Mouse (Mus musculus) myocyte (in vitro differentiated cells): ENCODE measurements around the gene Ndufs7. TPM values are rescaled to one million over a fixed set of nuclear protein-coding genes. Genes with fewer than 3 reads are reported as not detected.
"Not testable (repeated sequence)": the region's sequence is repeated elsewhere in the genome, so short reads cannot be mapped to it uniquely, and the experiment has no call there.

Experiments used
- H3K27me3 ChIP-seq: one replicate; pipeline ENCODE4 v1.6.1; 2011; ENCODE audit not compliant: control insufficient read depth, insufficient read depth, insufficient read length
- H3K36me3 ChIP-seq: one replicate; pipeline ENCODE4 v1.6.1; 2011; ENCODE audit not compliant: control insufficient read depth, insufficient read depth
- H3K4me2 ChIP-seq: one replicate; pipeline ENCODE4 v1.6.1; 2011; ENCODE audit warnings: low read depth, control low read depth
- H3K4me3 ChIP-seq: one replicate; pipeline ENCODE4 v1.5.1; 2011; ENCODE audit warnings: mild to moderate bottlenecking, control low read depth, moderate library complexity
- H3K79me2 ChIP-seq: one replicate; pipeline ENCODE4 v1.6.1; 2011; ENCODE audit not compliant: control insufficient read depth, insufficient read depth
- H3ac ChIP-seq: one replicate; pipeline ENCODE4 v1.6.1; 2011; ENCODE audit not compliant: control insufficient read depth, insufficient read length
- CEBPB ChIP-seq: IDR thresholded peaks from 2 replicates; pipeline ENCODE4 v1.6.1; 2011; ENCODE audit warnings: mild to moderate bottlenecking, moderate library complexity; ENCODE audit not compliant: poor library complexity, insufficient read depth, severe bottlenecking
- E2F4 ChIP-seq: IDR thresholded peaks from one replicate; pipeline ENCODE4 v1.6.1; 2011; ENCODE audit warnings: mild to moderate bottlenecking, control low read depth, moderate library complexity; ENCODE audit not compliant: insufficient read depth
- MAX ChIP-seq: IDR thresholded peaks from one replicate; pipeline ENCODE4 v1.6.1; 2011; ENCODE audit warnings: low read depth, mild to moderate bottlenecking, control low read depth
- MYOD1 ChIP-seq, 3 experiments: IDR thresholded peaks; one replicate each; pipeline ENCODE4 v1.6.1; 2011; ENCODE audit warnings: control low read depth in 2 of 3, low read depth in 2 of 3, mild to moderate bottlenecking in 2 of 3, moderate library complexity in 1 of 3; ENCODE audit not compliant: insufficient read length in 2 of 3, control insufficient read depth in 1 of 3
- MYOG ChIP-seq, 3 experiments: IDR thresholded peaks; one replicate each; pipeline ENCODE4 v1.6.1; 2011; ENCODE audit warnings: control low read depth in 2 of 3, low read depth in 2 of 3, mild to moderate bottlenecking in 2 of 3; ENCODE audit not compliant: insufficient read length in 2 of 3, control insufficient read depth in 1 of 3, insufficient read depth in 1 of 3
- POLR2A ChIP-seq: IDR thresholded peaks from one replicate; pipeline ENCODE4 v1.6.1; 2011; ENCODE audit warnings: low read depth, mild to moderate bottlenecking, control low read depth, moderate library complexity; ENCODE audit not compliant: insufficient read length
- POLR2AphosphoS2 ChIP-seq: IDR thresholded peaks from one replicate; pipeline ENCODE4 v1.6.1; 2011; ENCODE audit warnings: low read depth, control low read depth; ENCODE audit not compliant: insufficient read length
- REST ChIP-seq: IDR thresholded peaks from one replicate; pipeline ENCODE4 v1.6.1; 2011; ENCODE audit warnings: mild to moderate bottlenecking, control low read depth, moderate library complexity; ENCODE audit not compliant: insufficient read depth, insufficient read length
- SRF ChIP-seq: IDR thresholded peaks from one replicate; pipeline ENCODE4 v1.6.1; 2011; ENCODE audit warnings: low read depth; ENCODE audit not compliant: control insufficient read depth, insufficient read length
- TCF12 ChIP-seq: IDR thresholded peaks from one replicate; pipeline ENCODE4 v1.6.1; 2011; ENCODE audit warnings: mild to moderate bottlenecking, control low read depth; ENCODE audit not compliant: poor library complexity, insufficient read depth, severe bottlenecking
- TCF3 ChIP-seq: IDR thresholded peaks from one replicate; pipeline ENCODE4 v1.6.1; 2011; ENCODE audit warnings: low read depth, control low read depth; ENCODE audit not compliant: insufficient read length
- USF1 ChIP-seq: IDR thresholded peaks from one replicate; pipeline ENCODE4 v1.6.1; 2011; ENCODE audit warnings: low read depth, mild to moderate bottlenecking, control low read depth, moderate library complexity
- polyA plus RNA-seq: library from polyadenylated mRNA; unstranded; fragments of >200 nt; fragmentation: generic; extraction: Trizol; gene quantifications from one replicate; pipeline ENCODE4 v1.2.1, GENCODE M21; 2012; ENCODE audit warnings: missing spikeins

The Ndufs7 gene
- polyA plus RNA-seq, 1 experiment = 407 TPM

DNA sequence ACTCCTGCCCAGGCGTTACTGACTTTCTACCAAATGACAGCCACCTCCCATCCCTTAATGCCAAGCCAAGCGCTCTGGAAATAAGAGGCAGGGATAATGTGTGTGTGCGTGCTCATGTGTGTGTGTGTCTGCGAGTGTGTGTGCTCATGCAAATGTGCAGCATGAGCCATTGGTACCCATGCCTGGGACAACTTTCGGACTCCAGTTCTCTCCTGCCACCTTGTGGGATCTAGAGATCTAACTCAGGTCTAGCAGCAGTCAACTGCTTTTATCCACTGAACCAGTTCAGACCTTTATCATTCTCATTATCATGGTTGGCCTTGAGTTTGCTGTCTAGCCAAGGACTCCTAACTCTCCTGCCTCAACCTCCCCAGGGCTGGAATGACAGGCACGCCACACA, 1.1 kb upstream of the Ndufs7 start:
- H3K27me3 ChIP-seq = no peaks in the 10 kb centered on the region
- H3ac ChIP-seq = no peak overlapping the region
- H3K4me3 ChIP-seq = no peak overlapping the region
- peaks cover 31% of the 10 kb centered on the region for H3K79me2 ChIP-seq
- H3K36me3 ChIP-seq = no peaks in the 10 kb centered on the region
- TF ChIP-seq REST = no peak
- TF ChIP-seq E2F4 = no peak
- no peak for TF ChIP-seq POLR2AphosphoS2
- TF ChIP-seq CEBPB = no peak
- no peak for TF ChIP-seq MYOG (IDR thresholded peaks at IDR 0.05; ENCODE audit: control insufficient read depth in 1 of 3, insufficient read depth in 1 of 3, insufficient read length in 2 of 3, low read depth in 2 of 3)
- no peak for TF ChIP-seq MAX
- TF ChIP-seq MYOD1 (IDR thresholded peaks at IDR 0.05; ENCODE audit: control insufficient read depth in 1 of 3, insufficient read length in 2 of 3, low read depth in 2 of 3) = no peak
- no peak for TF ChIP-seq USF1
- TF ChIP-seq TCF3 = no peak
- no peak for TF ChIP-seq POLR2A
- TF ChIP-seq SRF = no peak
- no peak for TF ChIP-seq TCF12
- H3K4me2 ChIP-seq = no peak overlapping the region

DNA sequence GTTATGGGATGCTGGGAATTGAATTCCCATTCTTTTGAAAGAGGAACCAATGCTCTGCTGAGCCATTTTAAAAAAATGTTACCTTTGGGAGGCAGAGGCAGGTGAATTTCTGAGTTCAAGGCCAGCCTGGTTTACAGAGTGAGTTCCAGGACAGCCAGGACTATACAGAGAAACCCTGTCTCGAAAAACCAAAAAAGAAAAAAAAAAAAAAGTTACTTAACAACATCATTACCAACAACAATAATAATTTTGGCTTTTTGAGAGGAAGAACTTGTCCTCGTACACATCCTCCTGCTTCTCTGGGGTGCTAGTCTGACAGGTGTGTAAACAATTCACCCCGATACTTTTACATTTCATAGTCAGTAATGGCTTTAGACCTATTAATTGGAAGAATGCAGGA, 484 bp upstream of the Ndufs7 start:
- not testable (repeated sequence) for H3K36me3 ChIP-seq, H3ac ChIP-seq, H3K27me3 ChIP-seq
- Histone ChIP-seq H3K79me2 (peaks cover 31% of the 10 kb centered on the region), H3K4me3 (peak overlapping the region; percentile 73), H3K4me2 (peak overlapping the region; percentile 63)

DNA sequence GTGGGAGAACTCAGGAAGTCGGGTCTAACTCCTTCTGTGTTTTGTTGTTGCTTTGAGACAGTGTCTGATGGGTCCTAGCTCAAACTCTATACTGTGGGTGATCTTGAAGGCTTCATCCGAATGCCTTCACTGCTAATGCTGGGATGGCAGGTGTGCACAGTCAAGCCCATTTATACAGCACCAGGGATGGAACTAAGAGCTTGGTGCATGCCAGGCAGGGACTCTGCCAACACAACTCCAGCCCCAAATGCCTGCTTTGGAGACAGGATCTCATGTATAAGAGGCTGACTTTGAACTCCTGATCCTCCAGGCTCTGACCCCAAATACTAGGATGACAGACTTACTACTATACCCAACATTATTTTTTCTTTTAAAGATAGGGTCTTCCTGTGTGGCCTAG, 1.1 kb downstream of the Ndufs7 start:
- Histone ChIP-seq H3K4me3 (peak overlapping the region; percentile 73), H3K36me3 (peaks cover 4% of the 10 kb centered on the region), H3K79me2 (peaks cover 31% of the 10 kb centered on the region), H3K27me3 (no peaks in the 10 kb centered on the region), H3ac (peak overlapping the region; percentile 25), H3K4me2 (peak overlapping the region; percentile 76)
- TF ChIP-seq USF1 (no peak), POLR2A (no peak), TCF12 (no peak), MAX (no peak), MYOG (IDR thresholded peaks at IDR 0.05; ENCODE audit: control insufficient read depth in 1 of 3, insufficient read depth in 1 of 3, insufficient read length in 2 of 3, low read depth in 2 of 3) (no peak)

DNA sequence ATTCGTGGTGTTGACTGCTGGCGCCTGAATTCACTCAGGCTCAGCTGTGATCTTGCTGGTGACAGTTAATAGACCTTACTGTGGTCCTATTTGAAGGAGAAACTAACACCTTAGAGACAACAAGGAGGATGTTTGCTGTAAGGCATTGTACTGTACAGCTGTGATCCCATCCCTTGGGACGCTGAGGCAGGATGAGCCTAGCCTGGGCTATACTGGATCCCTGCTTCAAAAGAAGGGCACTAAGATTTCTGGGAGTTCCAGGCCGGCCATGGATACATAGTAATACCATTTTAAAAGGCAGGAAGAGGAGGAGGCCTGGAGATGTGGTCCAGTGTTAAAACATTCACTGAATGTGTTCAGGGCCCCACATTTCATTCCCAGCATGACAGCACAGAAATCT, 1.7 kb downstream of the Ndufs7 start:
- no peak overlapping the region for H3ac ChIP-seq

DNA sequence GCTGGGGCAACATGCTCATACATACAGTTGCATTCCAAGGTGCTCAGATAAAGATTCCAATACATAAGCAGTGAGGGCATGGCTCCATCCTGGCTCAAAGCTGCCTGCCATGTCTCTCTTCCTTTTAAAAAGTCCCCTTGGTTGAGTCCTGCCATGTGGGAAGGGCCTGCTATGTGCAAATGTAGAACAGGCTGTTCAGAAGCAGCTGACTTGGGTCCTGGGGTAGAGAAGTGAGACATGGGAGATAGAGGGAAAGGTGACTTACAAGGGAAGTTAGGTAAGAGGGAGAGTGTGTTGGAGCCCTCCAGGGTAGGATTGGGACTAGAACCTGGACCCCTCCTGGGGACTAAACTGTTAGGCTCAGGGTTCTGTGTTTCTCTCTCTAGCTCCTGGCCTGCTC, 3.1 kb downstream of the Ndufs7 start:
- no peak overlapping the region for H3K4me2 ChIP-seq
- no peaks in the 10 kb centered on the region for H3K27me3 ChIP-seq
- no peak for TF ChIP-seq POLR2A
- TF ChIP-seq MYOG (IDR thresholded peaks at IDR 0.05; ENCODE audit: control insufficient read depth in 1 of 3, insufficient read depth in 1 of 3, insufficient read length in 2 of 3, low read depth in 2 of 3) = no peak
- TF ChIP-seq REST = no peak
- TF ChIP-seq MYOD1 (IDR thresholded peaks at IDR 0.05; ENCODE audit: control insufficient read depth in 1 of 3, insufficient read length in 2 of 3, low read depth in 2 of 3) = no peak
- TF ChIP-seq E2F4 = no peak
- TF ChIP-seq MAX = no peak
- no peak for TF ChIP-seq SRF
- no peak for TF ChIP-seq POLR2AphosphoS2
- no peak for TF ChIP-seq CEBPB
- TF ChIP-seq USF1 = no peak
- TF ChIP-seq TCF3 = no peak
- TF ChIP-seq TCF12 = no peak
- no peak overlapping the region for H3K4me3 ChIP-seq
- peaks cover 4% of the 10 kb centered on the region for H3K36me3 ChIP-seq
- H3ac ChIP-seq = no peak overlapping the region
- H3K79me2 ChIP-seq = peaks cover 31% of the 10 kb centered on the region

More for the DNA sequence above, 1.7 kb downstream of the Ndufs7 start:
- H3K4me2 ChIP-seq = peak overlapping the region; percentile 76
- H3K36me3 ChIP-seq = peaks cover 4% of the 10 kb centered on the region
- peaks cover 31% of the 10 kb centered on the region for H3K79me2 ChIP-seq
- no peaks in the 10 kb centered on the region for H3K27me3 ChIP-seq
- TF ChIP-seq CEBPB = no peak
- TF ChIP-seq POLR2AphosphoS2 = no peak
- TF ChIP-seq E2F4 = no peak
- no peak for TF ChIP-seq MYOD1 (IDR thresholded peaks at IDR 0.05; ENCODE audit: control insufficient read depth in 1 of 3, insufficient read length in 2 of 3, low read depth in 2 of 3)
- no peak for TF ChIP-seq TCF12
- no peak for TF ChIP-seq MYOG (IDR thresholded peaks at IDR 0.05; ENCODE audit: control insufficient read depth in 1 of 3, insufficient read depth in 1 of 3, insufficient read length in 2 of 3, low read depth in 2 of 3)
- no peak for TF ChIP-seq POLR2A
- no peak for TF ChIP-seq REST
- no peak for TF ChIP-seq TCF3
- TF ChIP-seq USF1 = no peak
- TF ChIP-seq SRF = no peak
- peak overlapping the region; percentile 73 for H3K4me3 ChIP-seq
